12 mouse cellular contexts compared by ENCODE assay signal in genomic region chr5:151174485-151175460, GRCm38 (mm10). TPM values are rescaled to one million over a fixed set of nuclear protein-coding genes. Genes with fewer than 3 reads are reported as not detected.
DNase-seq lines count a peak whose midpoint lies in the region; ATAC-seq and TF ChIP-seq lines count a peak whose summit lies in the region.
"Had no signal": no experiment of that assay in that cellular context is flagged by ENCODE, and none has a peak within 500 bp of the region (broad histone marks: within the 10 kb centered on the region; RNA-seq: fewer than 3 reads in every experiment).

No protein-coding gene starts in this region.

- no peaks in the 10 kb centered on the region for H3K9me3 ChIP-seq in hindbrain, postnatal 0 days (ENCODE audit: low read length)
- H3K9me3 ChIP-seq in hindbrain, embryonic 12.5 days (replicated peaks), result no peaks in the 10 kb centered on the region
- H3K9me3 ChIP-seq in limb, embryonic 12.5 days, result no peaks in the 10 kb centered on the region
- H3K9me3 ChIP-seq: forebrain, embryonic 10.5 days; midbrain, embryonic 13.5 days had no signal

- H3K27ac ChIP-seq in hindbrain, postnatal 0 days, result peak overlapping the region; percentile 41
- H3K27ac ChIP-seq in hindbrain, embryonic 12.5 days, result no peak overlapping the region
- H3K27ac ChIP-seq in limb, embryonic 12.5 days, result peak overlapping the region; percentile 72
- H3K27ac ChIP-seq: forebrain, embryonic 10.5 days; midbrain, embryonic 13.5 days had no signal

- 0 out of 2 replicates have a peak, but pooled peaks cover 2% of the 10 kb centered on the region for H3K4me1 ChIP-seq in hindbrain, postnatal 0 days (ENCODE audit: insufficient read depth, low read length)
- 0 out of 2 replicates have a peak, but pooled peaks cover 4% of the 10 kb centered on the region for H3K4me1 ChIP-seq in hindbrain, embryonic 12.5 days
- peaks cover 18% of the 10 kb centered on the region for H3K4me1 ChIP-seq in limb, embryonic 12.5 days (replicated peaks)
- H3K4me1 ChIP-seq: midbrain, embryonic 13.5 days had no signal

- no peak overlapping the region for H3K9ac ChIP-seq in hindbrain, postnatal 0 days (replicated peaks; ENCODE audit: low read length)
- no peak overlapping the region for H3K9ac ChIP-seq in hindbrain, embryonic 12.5 days
- H3K9ac ChIP-seq in limb, embryonic 12.5 days (replicated peaks), result no peak overlapping the region
- H3K9ac ChIP-seq: midbrain, embryonic 13.5 days had no signal

- no peak for DNase-seq in hindbrain, postnatal 0 days (ENCODE audit: low spot score)
- DNase-seq in right cerebral cortex, postnatal 10 days (ENCODE audit: low spot score in 2 of 2), result peak; percentile 31 to 34
- DNase-seq in right cerebral cortex, postnatal 4 days, result no peak
- no peak for DNase-seq in frontal cortex, adult 2 months (ENCODE audit: extremely low spot score in 1 of 2, low spot score in 1 of 2)
- no peak for DNase-seq in urinary bladder, postnatal 14 days (ENCODE audit: low spot score)
- no peak for DNase-seq in layer of hippocampus, adult 9-10 months (ENCODE audit: low spot score)
- DNase-seq: kidney, postnatal 36 days; left cerebral cortex, postnatal 4 days had no signal

- 58% methylated on average over 7 of the region's 7 CpGs for WGBS in hindbrain, postnatal 0 days
- 74% methylated on average over 7 of the region's 7 CpGs for WGBS in hindbrain, embryonic 12.5 days
- WGBS in limb, embryonic 12.5 days, result 59% methylated on average over 7 of the region's 7 CpGs

- no peak for TF ChIP-seq CTCF in hindbrain, postnatal 0 days (IDR thresholded peaks at IDR 0.05; ENCODE audit: low read depth)

- no peaks in the 10 kb centered on the region for H3K27me3 ChIP-seq in hindbrain, postnatal 0 days (ENCODE audit: insufficient read depth, low read length)
- no peaks in the 10 kb centered on the region for H3K27me3 ChIP-seq in hindbrain, embryonic 12.5 days
- H3K27me3 ChIP-seq in limb, embryonic 12.5 days, result no peaks in the 10 kb centered on the region
- H3K27me3 ChIP-seq: midbrain, embryonic 13.5 days had no signal

- no peak for ATAC-seq in hindbrain, postnatal 0 days
- no peak for ATAC-seq in hindbrain, embryonic 12.5 days (ENCODE audit: low FRiP score)
- no peak for ATAC-seq in limb, embryonic 12.5 days (ENCODE audit: insufficient number of reproducible peaks, insufficient read depth, low FRiP score, low TSS enrichment, low read depth)
- ATAC-seq: midbrain, embryonic 13.5 days had no signal

- no peak overlapping the region for H3K4me3 ChIP-seq in hindbrain, postnatal 0 days (ENCODE audit: low read length)
- no peak overlapping the region for H3K4me3 ChIP-seq in hindbrain, embryonic 12.5 days
- no peak overlapping the region for H3K4me3 ChIP-seq in limb, embryonic 12.5 days (replicated peaks)
- H3K4me3 ChIP-seq: forebrain, embryonic 10.5 days; midbrain, embryonic 13.5 days had no signal

- H3K4me2 ChIP-seq in hindbrain, postnatal 0 days (ENCODE audit: low read depth, low read length), result no peak overlapping the region
- H3K4me2 ChIP-seq in hindbrain, embryonic 12.5 days (replicated peaks), result no peak overlapping the region
- no peak overlapping the region for H3K4me2 ChIP-seq in limb, embryonic 12.5 days
- H3K4me2 ChIP-seq: midbrain, embryonic 13.5 days had no signal

- no peaks in the 10 kb centered on the region for H3K36me3 ChIP-seq in hindbrain, postnatal 0 days (ENCODE audit: insufficient read depth, low read length)
- H3K36me3 ChIP-seq in hindbrain, embryonic 12.5 days, result no peaks in the 10 kb centered on the region
- no peaks in the 10 kb centered on the region for H3K36me3 ChIP-seq in limb, embryonic 12.5 days
- H3K36me3 ChIP-seq: forebrain, embryonic 10.5 days; midbrain, embryonic 13.5 days had no signal

RNA-seq across cellular contexts. Expression of gene Stard13, which starts 58.9 kb away (rescaled TPM):
- total RNA-seq in hindbrain, postnatal 0 days (2014; rRNA removed), result 7.6 and 14.7 TPM in 2 replicates
- 2.8 and 4.3 TPM in 2 replicates for polyA plus RNA-seq in hindbrain, postnatal 0 days (2015; fragmentation: Nextera tagmentation; extraction: Ambion mirVana)
- 6.5 and 7.3 TPM in 2 replicates for polyA plus RNA-seq in hindbrain, embryonic 12.5 days (2016; fragmentation: Nextera tagmentation; extraction: Ambion mirVana)
- polyA plus RNA-seq in limb, embryonic 12.5 days (2016; fragmentation: Nextera tagmentation; extraction: Ambion mirVana), result 7.1 and 7.9 TPM in 2 replicates
- polyA plus RNA-seq in frontal cortex, adult 2 months (2012; rRNA removed), result 6.7 and 7.4 TPM in 2 replicates

Comparison
In these comparisons a context has a peak if more than half of its experiments do, and no peak if none do; other contexts are left out.
1. DNase-seq: peak in right cerebral cortex, postnatal 10 days (2 of 2); none in hindbrain, postnatal 0 days (single experiment), right cerebral cortex, postnatal 4 days (single experiment), frontal cortex, adult 2 months (0 of 2), urinary bladder, postnatal 14 days (single experiment) and layer of hippocampus, adult 9-10 months (single experiment).